Mouse (Mus musculus): ENCODE data around the gene Disp2.

The Disp2 gene

GRCm38 (mm10) chr2:118759828-118760227 lies 19.7 kb upstream of the Disp2 start:
- no peak for DNase-seq (ENCODE audit: low spot score in 2 of 2)

GRCm38 (mm10) chr2:118760311-118761025 lies 19.1 kb upstream of the Disp2 start:
- no peak for DNase-seq (ENCODE audit: low spot score in 2 of 2)

GRCm38 (mm10) chr2:118761358-118761757 lies 18.2 kb upstream of the Disp2 start:
- DNase-seq (ENCODE audit: low spot score in 2 of 2), result no peak

GRCm38 (mm10) chr2:118761906-118762783 lies 17.4 kb upstream of the Disp2 start, which contains the start of gene Ccdc9b:
Ccdc9b (minus strand) TSS chr2:118762661.
- peak; percentile 66 to 82 for DNase-seq (ENCODE audit: low spot score in 2 of 2)

- no peak for DNase-seq (ENCODE audit: low spot score in 2 of 2)
Measured at GRCm38 (mm10) chr2:118762784-118763148, 16.8 kb upstream of the Disp2 start.

- DNase-seq (ENCODE audit: low spot score in 2 of 2), result peak in 1 of 2 experiments; percentile 41
Measured at GRCm38 (mm10) chr2:118763469-118763868, 16.1 kb upstream of the Disp2 start.

GRCm38 (mm10) chr2:118764094-118764831 lies 15.3 kb upstream of the Disp2 start:
- DNase-seq (ENCODE audit: low spot score in 2 of 2), result no peak

- DNase-seq (ENCODE audit: low spot score in 2 of 2), result no peak
Measured at GRCm38 (mm10) chr2:118764875-118765274, 14.6 kb upstream of the Disp2 start.

- DNase-seq (ENCODE audit: low spot score in 2 of 2), result no peak
Measured at GRCm38 (mm10) chr2:118766041-118767033, 13.2 kb upstream of the Disp2 start.

- DNase-seq (ENCODE audit: low spot score in 2 of 2), result no peak
Measured at GRCm38 (mm10) chr2:118772158-118772874, 7.2 kb upstream of the Disp2 start, which contains the start of gene Phgr1. Phgr1 (plus strand) TSS chr2:118772769.

GRCm38 (mm10) chr2:118774536-118774935 lies 5.0 kb upstream of the Disp2 start:
- DNase-seq (ENCODE audit: low spot score in 2 of 2), result no peak

- no peak for DNase-seq (ENCODE audit: low spot score in 2 of 2)
Measured at GRCm38 (mm10) chr2:118775396-118775795, 4.1 kb upstream of the Disp2 start.

GRCm38 (mm10) chr2:118775846-118776245 lies 3.7 kb upstream of the Disp2 start:
- DNase-seq (ENCODE audit: low spot score in 2 of 2), result peak in 1 of 2 experiments; percentile 48

GRCm38 (mm10) chr2:118776295-118776694 lies 3.2 kb upstream of the Disp2 start:
- DNase-seq (ENCODE audit: low spot score in 2 of 2), result no peak

GRCm38 (mm10) chr2:118778418-118778817 lies 1.1 kb upstream of the Disp2 start:
- no peak for DNase-seq (ENCODE audit: low spot score in 2 of 2)

- DNase-seq (ENCODE audit: low spot score in 2 of 2), result no peak
Measured at GRCm38 (mm10) chr2:118779065-118779464, 454 bp upstream of the Disp2 start.

GRCm38 (mm10) chr2:118781115-118781514 lies 1.6 kb downstream of the Disp2 start:
- no peak for DNase-seq (ENCODE audit: low spot score in 2 of 2)

- no peak for DNase-seq (ENCODE audit: low spot score in 2 of 2)
Measured at GRCm38 (mm10) chr2:118782303-118782702, 2.8 kb downstream of the Disp2 start.

- DNase-seq (ENCODE audit: low spot score in 2 of 2), result no peak
Measured at GRCm38 (mm10) chr2:118783093-118783492, 3.6 kb downstream of the Disp2 start.

- no peak for DNase-seq (ENCODE audit: low spot score in 2 of 2)
Measured at GRCm38 (mm10) chr2:118783663-118784062, 4.1 kb downstream of the Disp2 start.
